Mouse (Mus musculus) cerebellum, postnatal 4 days (tissue): ENCODE results near the gene Fis1.
A peak's percentile ranks its signal among the peaks of the same experiment; 100 is the strongest.
"Not testable (repeated sequence)": the region's sequence is repeated elsewhere in the genome, so short reads cannot be mapped to it uniquely, and the experiment has no call there.

Source experiments
- DNase-seq, 2 experiments: peaks; one replicate each; pipeline ENCODE4 v3.0.0; 2022; ENCODE audit warnings: low spot score in 2 of 2, mixed read lengths in 1 of 2

Gene Fis1

GRCm38 (mm10) chr5:136940845-136941560 lies 12.1 kb upstream of the Fis1 start:
- DNase-seq, result no peak

DNA sequence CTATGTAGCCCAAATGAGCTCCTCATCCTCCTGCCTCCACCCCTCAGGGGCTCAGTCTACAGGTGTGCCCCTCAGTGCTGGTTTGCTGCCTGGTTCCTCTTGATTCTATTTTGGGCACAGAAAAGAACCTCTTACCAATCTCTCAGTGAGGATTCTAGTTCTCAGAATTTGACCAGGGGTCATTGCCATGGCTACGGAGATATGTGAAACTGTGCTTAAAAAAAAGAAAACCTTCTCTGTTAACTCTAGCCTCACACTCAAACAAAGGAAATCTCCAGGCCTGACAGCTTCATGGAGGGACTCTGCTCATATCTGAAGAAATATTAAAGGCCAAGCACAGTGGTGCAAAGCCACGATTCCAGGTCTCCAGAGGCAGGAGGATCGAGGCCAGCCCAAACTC lies 10.3 kb upstream of the Fis1 start:
- no peak for DNase-seq

DNA sequence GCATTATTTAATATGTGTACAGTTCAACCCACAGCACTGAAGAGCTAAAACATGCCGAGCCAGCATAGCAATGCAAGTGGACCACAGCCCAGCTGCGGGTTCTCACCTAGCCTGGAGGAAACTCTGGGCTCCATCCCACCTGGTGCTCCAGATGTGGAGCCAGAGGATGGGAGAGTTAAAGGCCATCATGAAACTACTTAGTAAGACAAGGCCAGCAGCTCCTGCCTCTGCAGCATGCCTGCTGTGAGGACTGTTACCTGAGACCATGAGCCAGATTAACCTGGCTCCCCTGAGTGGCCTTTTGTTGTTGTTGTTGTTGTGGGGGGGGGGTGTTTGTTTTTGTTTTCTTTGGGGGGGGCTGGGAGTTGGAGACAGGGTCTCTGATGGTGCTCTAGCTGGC lies 9.7 kb upstream of the Fis1 start:
- DNase-seq, result no peak

DNA sequence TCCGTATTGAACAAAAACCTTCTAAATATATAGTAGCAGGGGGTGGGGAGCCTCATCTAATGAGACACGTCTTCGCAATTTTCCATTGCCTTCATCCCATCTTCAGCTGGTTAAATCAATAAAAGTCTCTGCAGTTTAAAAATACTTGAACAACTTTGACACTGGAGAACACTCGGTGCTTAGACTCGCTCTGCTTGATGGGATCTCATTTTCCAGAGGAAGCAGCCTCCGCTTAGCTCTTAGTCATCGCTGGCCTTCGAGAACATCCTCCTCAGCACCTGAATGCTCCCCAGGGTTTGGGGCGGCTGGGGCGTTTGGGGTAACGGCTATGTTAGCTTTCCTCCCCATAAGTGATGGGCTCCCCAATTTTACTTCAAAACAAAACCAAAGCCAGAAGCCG lies 8.0 kb upstream of the Fis1 start:
- no peak for DNase-seq

- no peak for DNase-seq
Measured at GRCm38 (mm10) chr5:136947874-136948273, 5.2 kb upstream of the Fis1 start.

DNA sequence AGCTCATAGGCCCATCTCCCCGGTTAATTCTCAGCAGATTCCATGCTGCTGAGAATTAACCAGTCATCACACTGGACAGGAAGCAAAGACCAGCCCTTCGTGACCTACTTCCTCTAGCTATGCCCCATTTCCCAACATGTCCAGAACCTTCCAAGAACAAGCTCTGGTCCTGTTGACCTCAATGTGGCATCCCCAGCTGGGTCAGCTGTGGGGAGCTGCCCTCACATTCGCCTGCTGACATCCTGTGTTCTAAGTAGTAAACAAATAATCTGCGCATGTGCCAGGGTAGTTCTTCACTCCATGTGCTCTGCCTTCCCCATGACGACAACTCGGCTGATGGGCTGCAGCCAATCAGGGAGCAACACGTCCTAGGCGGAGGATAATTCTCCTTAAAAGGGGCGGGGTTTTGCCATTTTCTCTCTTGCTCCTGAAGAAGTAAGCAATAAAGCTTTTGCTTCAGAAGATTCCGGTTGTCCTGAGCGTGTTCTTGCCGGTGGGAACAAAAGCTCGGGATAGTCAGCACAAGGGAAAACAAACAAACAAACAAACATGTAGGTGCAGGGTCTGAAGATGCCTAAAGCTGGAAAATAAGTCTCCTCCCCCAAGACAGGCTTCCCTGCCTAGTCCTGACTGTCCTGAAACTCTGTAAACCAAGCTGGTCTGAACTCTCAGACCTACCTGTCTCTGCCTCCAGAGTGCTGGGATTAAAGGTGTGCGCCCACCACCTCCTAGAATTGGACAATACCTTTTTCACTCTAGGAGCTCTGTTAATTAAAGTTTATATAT lies 3.3 kb upstream of the Fis1 start:
- DNase-seq, result not testable (repeated sequence)

- DNase-seq, result no peak
Measured at GRCm38 (mm10) chr5:136950521-136950920, 2.6 kb upstream of the Fis1 start.

GRCm38 (mm10) chr5:136952153-136952552 lies 922 bp upstream of the Fis1 start:
- no peak for DNase-seq

DNA sequence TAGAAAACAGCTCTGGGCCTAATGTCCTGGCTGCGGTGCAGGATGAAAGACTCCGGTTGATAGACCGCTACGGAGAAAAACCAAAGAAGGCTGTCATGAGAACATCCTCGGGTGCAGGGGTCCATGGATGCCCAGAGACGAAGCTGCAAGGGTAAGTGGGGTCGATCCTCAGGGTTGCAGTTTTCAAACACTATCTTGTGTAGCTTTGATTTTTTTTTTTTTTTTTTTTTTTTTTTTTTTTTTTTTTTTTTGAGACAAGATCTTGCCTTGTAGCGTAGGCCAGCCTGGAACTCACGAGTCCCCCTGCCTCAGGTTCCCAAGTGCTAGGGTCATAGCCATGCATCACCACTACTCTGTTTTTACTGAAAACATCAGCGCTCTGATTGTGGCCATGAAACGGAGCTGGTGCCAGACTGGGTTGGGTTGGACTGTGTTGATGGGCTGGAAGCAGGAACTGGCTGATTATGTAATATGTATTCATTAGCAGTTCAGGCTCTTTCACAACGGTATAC lies 421 bp downstream of the Fis1 start:
- DNase-seq, result no peak

GRCm38 (mm10) chr5:136955622-136956021 lies 2.5 kb downstream of the Fis1 start:
- no peak for DNase-seq

- no peak for DNase-seq
Measured at GRCm38 (mm10) chr5:136957250-136957649, 4.2 kb downstream of the Fis1 start.

DNA sequence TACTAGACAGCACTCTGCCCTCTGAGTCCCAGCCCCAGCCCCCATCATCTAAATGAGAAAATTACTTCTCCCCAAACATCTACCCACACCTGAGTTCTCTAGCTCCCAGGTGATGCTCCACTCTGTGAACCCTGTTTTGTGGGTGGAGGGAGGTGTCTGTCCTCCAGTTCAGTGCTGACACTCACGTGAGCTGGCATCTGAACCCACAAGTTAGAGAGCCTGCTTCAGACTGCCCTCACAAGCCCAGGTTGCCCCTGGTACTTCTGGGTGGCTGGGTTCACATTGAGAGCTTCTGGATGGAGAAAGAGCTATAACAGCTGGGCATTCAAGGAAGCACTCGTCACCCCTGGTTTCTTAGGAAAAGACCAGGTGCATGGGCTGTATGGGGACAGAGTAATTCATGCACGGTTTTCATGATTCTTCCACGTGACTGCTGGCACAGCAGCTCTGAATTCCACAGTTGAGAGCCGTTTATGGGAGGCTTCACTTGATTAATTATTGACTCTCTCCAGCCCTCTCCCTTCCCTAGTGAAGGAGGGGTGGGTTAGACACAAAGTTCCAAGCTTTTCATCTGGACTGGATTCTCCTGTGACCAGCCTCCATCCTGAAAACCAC lies 6.0 kb downstream of the Fis1 start:
- no peak for DNase-seq

GRCm38 (mm10) chr5:136960053-136960452 lies 7.0 kb downstream of the Fis1 start:
- no peak for DNase-seq

DNA sequence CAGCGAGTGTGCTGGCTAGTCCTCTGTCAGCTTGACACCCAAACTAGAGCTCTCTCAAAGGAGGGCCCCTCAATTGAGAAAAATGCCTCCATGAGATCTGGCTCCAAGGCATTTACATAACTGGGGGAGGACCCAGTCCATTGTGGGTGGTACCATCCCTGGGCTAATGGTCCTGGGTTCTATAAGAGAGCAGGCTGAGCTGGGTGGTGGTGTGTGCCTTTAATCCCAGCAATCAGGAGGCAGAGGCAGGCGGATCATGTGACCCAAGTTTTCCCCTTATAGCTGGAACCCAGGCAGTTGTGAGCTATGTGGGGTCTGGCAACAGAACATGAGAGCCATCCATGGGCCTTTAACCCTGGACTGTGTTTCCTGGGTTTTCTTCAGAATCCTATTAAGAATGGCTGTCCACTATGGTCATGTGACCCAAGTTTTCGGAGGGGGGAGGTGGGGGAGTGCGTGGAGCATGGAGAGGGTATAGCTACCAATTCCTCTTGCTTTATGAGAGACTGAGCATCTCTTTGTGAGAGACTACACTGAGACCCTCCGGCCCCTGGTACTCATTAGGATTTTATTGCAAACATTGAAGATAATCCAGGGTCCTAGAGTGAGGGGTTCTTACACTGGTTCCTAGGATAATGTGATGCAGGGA lies 8.4 kb downstream of the Fis1 start:
- peak in 1 of 2 experiments; percentile 45 for DNase-seq

DNA sequence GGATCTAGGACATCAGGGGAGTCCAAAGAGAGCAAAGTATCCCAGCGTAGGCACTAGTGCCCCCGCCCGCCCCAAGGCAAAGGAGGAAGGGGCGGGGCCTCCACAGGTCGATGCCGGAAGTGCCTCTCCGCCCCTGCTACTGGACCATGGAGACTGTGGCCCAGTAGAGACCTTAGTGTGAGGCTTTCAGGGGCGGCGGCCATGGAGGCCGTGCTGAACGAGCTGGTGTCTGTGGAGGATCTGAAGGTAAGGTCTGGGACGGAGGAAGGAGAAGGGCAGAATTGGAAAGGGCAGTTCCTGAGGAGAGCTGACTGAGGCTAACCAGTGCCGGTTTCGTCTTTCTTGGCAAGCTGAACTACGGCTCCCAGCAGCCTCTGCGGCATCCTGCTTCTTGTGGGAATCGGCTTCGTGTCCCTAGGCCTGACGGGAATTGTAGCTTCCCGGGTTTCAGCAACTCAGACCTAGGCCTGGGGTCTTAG lies 8.9 kb downstream of the Fis1 start:
- peak; percentile 56 to 81 for DNase-seq

DNA sequence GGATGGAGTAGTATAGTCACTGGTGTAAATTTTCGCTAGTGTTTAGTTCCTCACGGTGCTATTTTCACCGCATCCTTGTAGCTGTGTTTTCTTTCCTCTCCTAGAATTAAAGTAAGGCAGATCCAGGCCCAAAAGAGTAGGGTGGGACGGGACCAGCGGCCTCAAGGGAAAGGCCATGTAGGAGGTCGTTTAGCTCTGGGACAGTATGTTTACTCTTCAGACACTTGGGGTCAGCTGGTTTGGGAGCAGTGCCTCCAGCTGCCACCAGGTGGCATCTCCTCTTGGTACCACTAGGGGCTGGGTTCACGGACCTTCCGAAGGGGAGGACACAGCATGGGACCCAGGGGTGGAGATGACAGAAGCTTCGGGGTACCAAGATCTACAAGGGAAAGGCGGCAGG lies 9.4 kb downstream of the Fis1 start:
- DNase-seq, result peak; percentile 52 to 84

DNA sequence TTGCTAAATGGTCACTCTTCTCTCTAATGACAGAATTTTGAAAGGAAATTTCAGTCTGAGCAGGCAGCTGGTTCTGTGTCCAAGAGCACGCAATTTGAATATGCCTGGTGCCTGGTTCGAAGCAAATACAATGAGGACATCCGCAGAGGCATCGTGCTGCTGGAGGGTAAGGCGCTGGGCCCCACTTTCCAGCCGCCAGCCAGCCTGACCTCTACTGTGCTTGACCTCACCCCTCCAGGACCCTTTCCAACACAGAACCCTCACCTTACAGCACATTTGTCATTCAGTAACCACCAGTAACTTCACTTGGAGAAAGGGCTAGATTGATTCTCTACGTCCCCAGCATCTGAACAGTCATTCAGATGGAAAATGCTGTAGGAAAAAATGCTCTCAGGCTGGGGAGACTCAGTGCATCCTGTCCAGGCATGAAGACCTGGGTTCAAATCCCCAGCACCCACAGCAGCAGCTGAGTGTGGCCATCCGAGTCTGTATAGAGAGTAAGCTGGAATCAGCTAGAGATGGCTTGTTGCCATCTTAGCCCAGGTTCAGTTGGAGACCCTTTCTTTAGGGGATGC lies 10.0 kb downstream of the Fis1 start:
- DNase-seq, result no peak

- DNase-seq, result no peak
Measured at GRCm38 (mm10) chr5:136965210-136965609, 12.1 kb downstream of the Fis1 start.

DNA sequence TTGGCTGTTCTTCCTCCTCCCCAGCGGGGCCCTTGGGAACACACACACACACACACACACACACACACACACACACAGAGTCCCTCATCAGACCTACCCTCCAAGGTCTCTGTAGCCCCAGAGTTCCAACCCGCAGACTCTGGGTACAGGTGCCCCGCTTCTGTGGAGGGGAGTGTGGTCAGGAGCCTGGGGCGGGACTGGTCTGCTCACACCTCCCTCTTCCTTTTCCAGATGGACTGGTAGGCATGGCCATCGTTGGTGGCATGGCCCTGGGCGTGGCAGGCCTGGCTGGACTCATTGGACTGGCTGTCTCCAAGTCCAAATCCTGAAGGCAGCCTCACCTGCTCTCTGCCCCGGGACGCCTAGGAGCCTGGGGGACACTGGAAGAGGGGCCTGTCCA lies 12.6 kb downstream of the Fis1 start:
- DNase-seq, result no peak

- no peak for DNase-seq
Measured at GRCm38 (mm10) chr5:136966331-136966730, 13.3 kb downstream of the Fis1 start, which contains the start of gene Cldn15. TSS of gene Cldn15 (plus strand) at chr5:136966616.

DNA sequence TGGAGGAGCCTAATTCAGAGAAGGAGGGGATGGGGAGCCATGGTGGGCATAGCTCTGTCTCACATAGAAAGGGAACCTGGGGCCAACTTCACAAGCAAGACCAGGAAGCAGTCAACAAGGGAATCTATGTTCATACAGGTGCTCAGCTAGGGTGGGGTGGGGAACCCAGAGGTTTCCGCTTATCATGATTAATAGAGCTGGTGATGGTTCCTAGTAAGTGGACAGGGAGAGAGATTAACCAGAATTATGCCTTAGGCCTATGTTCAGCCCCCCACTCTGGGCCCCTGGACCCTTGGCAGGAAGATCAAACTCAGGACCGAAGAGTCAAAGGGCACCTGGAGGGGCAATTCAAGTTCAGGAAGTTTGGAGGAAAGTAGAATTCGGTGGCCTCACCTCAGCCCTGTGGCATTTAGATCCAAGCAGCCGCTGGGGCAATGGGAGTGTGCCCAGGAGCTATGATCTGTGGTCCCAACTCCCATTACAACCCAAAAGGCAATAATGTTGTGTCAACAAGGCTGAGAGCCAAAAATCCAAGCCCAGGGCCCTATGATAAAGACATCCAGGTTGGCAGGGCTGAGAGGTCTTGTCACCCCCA lies 13.9 kb downstream of the Fis1 start:
- no peak for DNase-seq
